Mouse (Mus musculus) limb, embryonic 10.5 days (tissue): ENCODE data around the gene Ddx52. TPM values are rescaled to one million over a fixed set of nuclear protein-coding genes. Genes with fewer than 3 reads are reported as not detected.

Source experiments
- DNase-seq: peaks from one replicate; pipeline ENCODE4 v3.0.0-alpha.2; 2017; ENCODE audit warnings: low spot score
- H3K27ac ChIP-seq: fragments of 300-500 bp; sonication (generic); 2 replicates; pipeline ENCODE4 v1.5.1; 2016; ENCODE audit warnings: mild to moderate bottlenecking
- H3K27me3 ChIP-seq: fragments of 300-500 bp; sonication (generic); 2 replicates; pipeline ENCODE4 v1.6.1; 2016; ENCODE audit warnings: low read depth, mild to moderate bottlenecking; ENCODE audit not compliant: poor library complexity, severe bottlenecking
- H3K36me3 ChIP-seq: fragments of 300-500 bp; sonication (generic); 2 replicates; pipeline ENCODE4 v1.6.1; 2016; ENCODE audit warnings: mild to moderate bottlenecking, moderate library complexity
- H3K4me1 ChIP-seq: fragments of 300-500 bp; sonication (generic); 2 replicates; pipeline ENCODE4 v1.6.1; 2016
- H3K4me3 ChIP-seq: fragments of 300-500 bp; sonication (generic); 2 replicates; pipeline ENCODE4 v1.5.1; 2016; ENCODE audit warnings: mild to moderate bottlenecking, moderate library complexity
- H3K9me3 ChIP-seq: fragments of 300-500 bp; sonication (generic); replicated peaks from 2 replicates; pipeline ENCODE4 v1.6.1; 2016; ENCODE audit warnings: mild to moderate bottlenecking
- WGBS: fragments of 180-500 bp; shearing (Covaris S2); methylation state at CpG from one replicate; pipeline ENCODE4 v1.1.7; 2016; 5-methylcytosine and 5-hydroxymethylcytosine counted together
- polyA plus RNA-seq: library from polyadenylated mRNA; unstranded; fragments of >200 nt; fragmentation: Nextera tagmentation; extraction: Ambion mirVana; gene quantifications from 2 replicates; pipeline ENCODE4 v1.2.1, GENCODE M21; 2016

Ddx52 gene
- polyA plus RNA-seq, 1 experiment from 2014 or later, result 50.1 TPM

- Histone ChIP-seq H3K36me3 (peaks cover 29% of the 10 kb centered on the region), H3K27ac (no peak overlapping the region), H3K4me3 (no peak overlapping the region), H3K27me3 (no peaks in the 10 kb centered on the region), H3K4me1 (no peaks in the 10 kb centered on the region; the same call in 1 of the 2 replicates), H3K9me3 (no peaks in the 10 kb centered on the region)
- 84% methylated on average over 13 of the region's 13 CpGs for WGBS
- DNase-seq, result no peak
These were observed 34.5 kb downstream of the Ddx52 start for GRCm38 (mm10) chr11:83976236-83976977.

- no peaks in the 10 kb centered on the region for H3K27me3 ChIP-seq
- H3K27ac ChIP-seq, result no peak overlapping the region
- 88% methylated on average over 2 of the region's 2 CpGs for WGBS
- no peaks in the 10 kb centered on the region for H3K9me3 ChIP-seq
- DNase-seq, result no peak
- H3K36me3 ChIP-seq, result peaks cover 33% of the 10 kb centered on the region
- no peaks in the 10 kb centered on the region; the same call in 1 of the 2 replicates for H3K4me1 ChIP-seq
- H3K4me3 ChIP-seq, result no peak overlapping the region
These were observed 35.9 kb downstream of the Ddx52 start for GRCm38 (mm10) chr11:83977810-83978209.

GRCm38 (mm10) chr11:83979992-83980391 lies 38.1 kb downstream of the Ddx52 start:
- Histone ChIP-seq H3K4me1 (no peaks in the 10 kb centered on the region; the same call in 1 of the 2 replicates), H3K27me3 (no peaks in the 10 kb centered on the region), H3K27ac (no peak overlapping the region), H3K36me3 (peaks cover 30% of the 10 kb centered on the region), H3K9me3 (no peaks in the 10 kb centered on the region), H3K4me3 (no peak overlapping the region)
- WGBS, result 86% methylated on average over 6 of the region's 6 CpGs
- DNase-seq, result no peak

- Histone ChIP-seq H3K4me1 (no peaks in the 10 kb centered on the region), H3K27ac (no peak overlapping the region), H3K9me3 (no peaks in the 10 kb centered on the region), H3K36me3 (peaks cover 32% of the 10 kb centered on the region), H3K27me3 (no peaks in the 10 kb centered on the region), H3K4me3 (no peak overlapping the region)
- no peak for DNase-seq
- 89% methylated on average over 10 of the region's 10 CpGs for WGBS
These were observed 39.5 kb downstream of the Ddx52 start for GRCm38 (mm10) chr11:83981338-83981737.

GRCm38 (mm10) chr11:83991701-83992100 lies 49.8 kb downstream of the Ddx52 start:
- WGBS, result 92% methylated on average over 4 of the region's 4 CpGs
- no peak for DNase-seq
- H3K4me3 ChIP-seq, result no peak overlapping the region
- H3K27me3 ChIP-seq, result no peaks in the 10 kb centered on the region
- H3K9me3 ChIP-seq, result no peaks in the 10 kb centered on the region
- no peak overlapping the region for H3K27ac ChIP-seq
- no peaks in the 10 kb centered on the region for H3K4me1 ChIP-seq
- H3K36me3 ChIP-seq, result peaks cover 12% of the 10 kb centered on the region; the same call in 1 of the 2 replicates

GRCm38 (mm10) chr11:83993428-83993827 lies 51.6 kb downstream of the Ddx52 start:
- WGBS, result 77% methylated on average over 2 of the region's 2 CpGs
- no peaks in the 10 kb centered on the region for H3K27me3 ChIP-seq

GRCm38 (mm10) chr11:83994481-83994880 lies 52.6 kb downstream of the Ddx52 start:
- Histone ChIP-seq H3K4me1 (no peaks in the 10 kb centered on the region), H3K27me3 (no peaks in the 10 kb centered on the region), H3K27ac (no peak overlapping the region), H3K9me3 (no peaks in the 10 kb centered on the region), H3K36me3 (peaks cover 17% of the 10 kb centered on the region; the same call in 1 of the 2 replicates), H3K4me3 (no peak overlapping the region)
- WGBS, result 88% methylated on average over 3 of the region's 3 CpGs
- no peak for DNase-seq

More at GRCm38 (mm10) chr11:83993428-83993827, 51.6 kb downstream of the Ddx52 start:
- no peak for DNase-seq
- H3K36me3 ChIP-seq, result peaks cover 17% of the 10 kb centered on the region; the same call in 1 of the 2 replicates
- H3K9me3 ChIP-seq, result no peaks in the 10 kb centered on the region
- no peaks in the 10 kb centered on the region for H3K4me1 ChIP-seq
- H3K27ac ChIP-seq, result no peak overlapping the region
- H3K4me3 ChIP-seq, result no peak overlapping the region

GRCm38 (mm10) chr11:83995535-83995950 lies 53.7 kb downstream of the Ddx52 start:
- H3K36me3 ChIP-seq, result peaks cover 16% of the 10 kb centered on the region; the same call in 1 of the 2 replicates

GRCm38 (mm10) chr11:83997171-83997868 lies 55.5 kb downstream of the Ddx52 start:
- no peak for DNase-seq
- Histone ChIP-seq H3K4me1 (no peaks in the 10 kb centered on the region; the same call in 1 of the 2 replicates), H3K4me3 (no peak overlapping the region), H3K36me3 (peaks cover 17% of the 10 kb centered on the region; the same call in 1 of the 2 replicates), H3K9me3 (no peaks in the 10 kb centered on the region), H3K27me3 (no peaks in the 10 kb centered on the region), H3K27ac (no peak overlapping the region)
- 90% methylated on average over 5 of the region's 5 CpGs for WGBS

More at GRCm38 (mm10) chr11:83995535-83995950, 53.7 kb downstream of the Ddx52 start:
- Histone ChIP-seq H3K4me1 (no peaks in the 10 kb centered on the region), H3K27ac (no peak overlapping the region), H3K27me3 (no peaks in the 10 kb centered on the region), H3K9me3 (no peaks in the 10 kb centered on the region), H3K4me3 (no peak overlapping the region)
- WGBS, result 90% methylated on average over 2 of the region's 2 CpGs
- no peak for DNase-seq

GRCm38 (mm10) chr11:83998993-83999392 lies 57.1 kb downstream of the Ddx52 start:
- Histone ChIP-seq H3K36me3 (peaks cover 16% of the 10 kb centered on the region; the same call in 1 of the 2 replicates), H3K9me3 (no peaks in the 10 kb centered on the region), H3K27me3 (no peaks in the 10 kb centered on the region), H3K4me3 (no peak overlapping the region), H3K27ac (no peak overlapping the region), H3K4me1 (no peaks in the 10 kb centered on the region; the same call in 1 of the 2 replicates)
- no peak for DNase-seq
- WGBS, result 93% methylated on average over 3 of the region's 3 CpGs

- no peaks in the 10 kb centered on the region; the same call in 1 of the 2 replicates for H3K4me1 ChIP-seq
- H3K27ac ChIP-seq, result no peak overlapping the region
- H3K36me3 ChIP-seq, result peaks cover 16% of the 10 kb centered on the region; the same call in 1 of the 2 replicates
- 92% methylated on average over 4 of the region's 4 CpGs for WGBS
- no peaks in the 10 kb centered on the region for H3K27me3 ChIP-seq
- no peaks in the 10 kb centered on the region for H3K9me3 ChIP-seq
- no peak overlapping the region for H3K4me3 ChIP-seq
- no peak for DNase-seq
These were observed 57.6 kb downstream of the Ddx52 start for GRCm38 (mm10) chr11:83999411-83999915.

GRCm38 (mm10) chr11:84001257-84001656 lies 59.4 kb downstream of the Ddx52 start:
- H3K4me1 ChIP-seq, result no peaks in the 10 kb centered on the region; the same call in 1 of the 2 replicates
- no peaks in the 10 kb centered on the region for H3K9me3 ChIP-seq
- no peaks in the 10 kb centered on the region for H3K27me3 ChIP-seq
- no peak overlapping the region for H3K27ac ChIP-seq
- DNase-seq, result no peak
- H3K4me3 ChIP-seq, result no peak overlapping the region
- peaks cover 12% of the 10 kb centered on the region; the same call in 1 of the 2 replicates for H3K36me3 ChIP-seq
- 84% methylated on average over 3 of the region's 3 CpGs for WGBS

GRCm38 (mm10) chr11:84003986-84004385 lies 62.1 kb downstream of the Ddx52 start:
- no peak for DNase-seq
- H3K9me3 ChIP-seq, result no peaks in the 10 kb centered on the region
- H3K4me1 ChIP-seq, result no peaks in the 10 kb centered on the region; the same call in 1 of the 2 replicates
- no peaks in the 10 kb centered on the region for H3K27me3 ChIP-seq
- H3K27ac ChIP-seq, result no peak overlapping the region
- 92% methylated on average over 6 of the region's 6 CpGs for WGBS
- H3K36me3 ChIP-seq, result peaks cover 12% of the 10 kb centered on the region
- no peak overlapping the region for H3K4me3 ChIP-seq
